Mouse (Mus musculus) midbrain, embryonic 12.5 days (tissue): ENCODE measurements around the gene Ccdc87. TPM values are rescaled to one million over a fixed set of nuclear protein-coding genes. Genes with fewer than 3 reads are reported as not detected.
"Not testable (repeated sequence)": the region's sequence is repeated elsewhere in the genome, so short reads cannot be mapped to it uniquely, and the experiment has no call there.

Source experiments
- ATAC-seq: fragments of 200-750 bp; cut with Nextera tagmentation; 2 replicates; pipeline ENCODE4 v1.8.0; 2017; ENCODE audit warnings: low read depth, moderate TSS enrichment, moderate library complexity; ENCODE audit not compliant: low FRiP score
- H3K27ac ChIP-seq: fragments of 300-500 bp; sonication (generic); replicated peaks from 2 replicates; pipeline ENCODE4 v1.5.1; 2016; ENCODE audit warnings: mild to moderate bottlenecking
- H3K27me3 ChIP-seq: fragments of 300-500 bp; sonication (generic); 2 replicates; pipeline ENCODE4 v1.6.1; 2016; ENCODE audit warnings: mild to moderate bottlenecking
- H3K36me3 ChIP-seq: fragments of 300-500 bp; sonication (generic); 2 replicates; pipeline ENCODE4 v1.6.1; 2016
- H3K4me1 ChIP-seq: fragments of 300-500 bp; sonication (generic); 2 replicates; pipeline ENCODE4 v1.6.1; 2016
- H3K4me2 ChIP-seq: fragments of 300-500 bp; sonication (generic); replicated peaks from 2 replicates; pipeline ENCODE4 v1.6.1; 2016; ENCODE audit warnings: mild to moderate bottlenecking, moderate library complexity
- H3K4me3 ChIP-seq: fragments of 300-500 bp; sonication (generic); 2 replicates; pipeline ENCODE4 v1.5.1; 2016; ENCODE audit warnings: mild to moderate bottlenecking
- H3K9ac ChIP-seq: fragments of 300-500 bp; sonication (generic); replicated peaks from 2 replicates; pipeline ENCODE4 v1.6.1; 2016; ENCODE audit warnings: mild to moderate bottlenecking, moderate library complexity
- H3K9me3 ChIP-seq: fragments of 300-500 bp; sonication (generic); 2 replicates; pipeline ENCODE4 v1.6.1; 2016; ENCODE audit warnings: mild to moderate bottlenecking
- WGBS: fragments of 180-500 bp; shearing (Covaris S2); methylation state at CpG from one replicate; pipeline ENCODE4 v1.1.7; 2016; 5-methylcytosine and 5-hydroxymethylcytosine counted together
- polyA plus RNA-seq: library from polyadenylated mRNA; unstranded; fragments of >200 nt; fragmentation: Nextera tagmentation; extraction: Ambion mirVana; gene quantifications from 2 replicates; pipeline ENCODE4 v1.2.1, GENCODE M21; 2016

Gene Ccdc87
- polyA plus RNA-seq, 1 experiment from 2014 or later, result 0.15 TPM

- Histone ChIP-seq H3K27ac (peak overlapping the region; percentile 91), H3K4me3 (peak overlapping the region; percentile 87), H3K4me1 (peaks cover 22% of the 10 kb centered on the region), H3K4me2 (peak overlapping the region; percentile 95), H3K9ac (peak overlapping the region; percentile 72)
- H3K27me3 ChIP-seq, H3K9me3 ChIP-seq, ATAC-seq, H3K36me3 ChIP-seq: not testable (repeated sequence)
- WGBS, result 80% methylated on average over 8 of the region's 8 CpGs
Observed at GRCm38 (mm10) chr19:4812334-4812949, 26.7 kb upstream of the Ccdc87 start.

DNA sequence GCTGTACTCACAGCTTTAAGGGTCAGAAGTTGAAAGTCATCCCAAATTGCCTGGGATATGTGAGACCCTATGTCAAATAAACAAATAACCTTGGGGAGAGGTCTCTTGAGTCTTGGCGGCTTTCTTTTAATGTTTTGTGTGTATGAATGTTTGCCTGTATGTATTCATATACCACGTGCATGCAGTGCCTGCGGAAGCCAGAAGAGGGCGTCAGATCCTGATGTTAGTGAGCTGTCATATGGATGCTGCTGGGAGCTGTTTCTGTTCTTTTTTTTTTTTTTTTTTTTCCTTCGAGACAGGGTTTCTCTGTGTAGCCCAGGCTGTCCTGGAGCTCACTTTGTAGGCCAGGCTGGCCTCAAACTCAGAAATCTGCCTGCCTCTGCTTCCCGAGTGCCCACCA lies 26.2 kb upstream of the Ccdc87 start:
- peaks cover 20% of the 10 kb centered on the region for H3K4me1 ChIP-seq
- no peak overlapping the region for H3K9ac ChIP-seq
- no peak overlapping the region for H3K27ac ChIP-seq
- no peaks in the 10 kb centered on the region for H3K27me3 ChIP-seq
- H3K4me2 ChIP-seq, result no peak overlapping the region
- ATAC-seq, result no peak
- no peaks in the 10 kb centered on the region for H3K36me3 ChIP-seq
- no peaks in the 10 kb centered on the region for H3K9me3 ChIP-seq
- H3K4me3 ChIP-seq, result no peak overlapping the region
- 87% methylated on average over 6 of the region's 6 CpGs for WGBS

DNA sequence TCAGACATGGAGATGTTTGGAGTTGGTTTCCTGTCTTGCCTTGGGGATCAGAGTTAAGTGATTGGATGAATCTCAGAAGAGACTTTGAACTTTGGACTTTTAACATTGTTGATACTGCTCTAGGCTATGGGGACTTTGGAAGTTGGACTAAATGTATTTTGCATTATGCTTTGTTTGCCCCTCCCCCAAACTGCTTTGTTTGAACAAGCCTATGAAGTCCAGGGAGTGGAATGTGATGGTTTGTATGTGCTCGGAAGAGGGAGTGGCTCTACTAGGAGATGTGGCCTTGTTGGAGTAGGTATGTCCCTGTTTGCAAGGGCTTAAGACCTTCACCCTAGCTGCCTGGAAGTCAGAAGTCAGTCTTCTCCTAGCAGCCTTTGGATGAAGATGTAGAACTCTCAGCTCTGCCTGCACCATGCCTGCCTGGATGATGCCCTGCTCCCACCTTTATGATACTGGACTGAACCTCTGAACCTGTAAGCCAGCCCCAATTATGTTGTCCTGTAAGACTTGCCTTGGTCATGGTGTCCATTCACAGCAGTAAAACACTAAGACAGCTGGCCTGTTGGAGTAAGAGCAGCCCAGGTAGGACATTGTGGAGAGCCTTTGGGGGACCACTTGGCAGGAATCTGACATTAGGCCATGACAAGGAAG lies 21.9 kb upstream of the Ccdc87 start:
- Histone ChIP-seq H3K9ac (no peak overlapping the region), H3K27me3 (no peaks in the 10 kb centered on the region), H3K4me3 (no peak overlapping the region), H3K36me3 (no peaks in the 10 kb centered on the region), H3K4me2 (no peak overlapping the region), H3K27ac (no peak overlapping the region), H3K9me3 (no peaks in the 10 kb centered on the region), H3K4me1 (no peaks in the 10 kb centered on the region)
- 81% methylated on average over 1 of the region's 1 CpGs for WGBS
- ATAC-seq, result no peak

DNA sequence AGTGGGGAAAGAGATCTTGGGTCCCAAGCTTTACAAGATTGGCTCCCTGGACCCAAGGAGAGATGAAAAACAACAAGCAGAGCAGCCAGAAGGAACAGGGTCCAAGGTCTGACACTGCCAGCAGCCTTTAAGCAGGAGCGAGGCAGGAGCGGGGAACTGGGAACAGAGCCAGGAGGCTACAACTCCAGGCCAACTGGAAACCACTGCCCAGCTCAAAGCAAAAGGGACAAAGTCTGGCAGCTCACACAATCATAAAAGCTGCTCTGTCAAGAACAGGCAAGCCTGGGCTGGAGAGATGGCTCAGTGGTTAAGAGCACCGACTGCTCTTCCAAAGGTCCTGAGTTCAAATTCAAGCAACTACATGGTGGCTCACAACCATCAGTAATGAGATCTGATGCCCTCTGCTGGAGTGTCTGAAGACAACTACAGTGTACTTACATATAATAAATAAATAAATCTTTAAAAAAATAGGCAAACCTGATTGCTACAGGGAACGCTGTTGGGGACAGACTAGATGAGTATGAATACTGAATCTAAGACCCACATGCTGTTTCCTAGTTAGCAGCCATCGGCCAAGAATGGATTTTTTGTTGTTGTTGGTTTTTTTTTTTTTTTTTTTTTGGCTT lies 18.4 kb upstream of the Ccdc87 start:
- Histone ChIP-seq H3K9me3 (no peaks in the 10 kb centered on the region), H3K27ac (no peak overlapping the region)
- 86% methylated on average over 5 of the region's 5 CpGs for WGBS

GRCm38 (mm10) chr19:4828444-4829114 lies 10.6 kb upstream of the Ccdc87 start:
- H3K36me3 ChIP-seq, result peaks cover 24% of the 10 kb centered on the region
- ATAC-seq, result no peak
- H3K4me3 ChIP-seq, result no peak overlapping the region
- 66% methylated on average over 16 of the region's 16 CpGs for WGBS
- no peaks in the 10 kb centered on the region for H3K9me3 ChIP-seq
- no peak overlapping the region for H3K4me2 ChIP-seq
- no peak overlapping the region for H3K27ac ChIP-seq
- H3K4me1 ChIP-seq, result peaks cover 8% of the 10 kb centered on the region
- H3K27me3 ChIP-seq, result no peaks in the 10 kb centered on the region
- no peak overlapping the region for H3K9ac ChIP-seq

More for the DNA sequence above, 18.4 kb upstream of the Ccdc87 start:
- no peaks in the 10 kb centered on the region for H3K27me3 ChIP-seq
- H3K4me2 ChIP-seq, result no peak overlapping the region
- H3K4me3 ChIP-seq, result no peak overlapping the region
- H3K4me1 ChIP-seq, result no peaks in the 10 kb centered on the region
- ATAC-seq, result no peak
- peaks cover 15% of the 10 kb centered on the region for H3K36me3 ChIP-seq
- H3K9ac ChIP-seq, result no peak overlapping the region

DNA sequence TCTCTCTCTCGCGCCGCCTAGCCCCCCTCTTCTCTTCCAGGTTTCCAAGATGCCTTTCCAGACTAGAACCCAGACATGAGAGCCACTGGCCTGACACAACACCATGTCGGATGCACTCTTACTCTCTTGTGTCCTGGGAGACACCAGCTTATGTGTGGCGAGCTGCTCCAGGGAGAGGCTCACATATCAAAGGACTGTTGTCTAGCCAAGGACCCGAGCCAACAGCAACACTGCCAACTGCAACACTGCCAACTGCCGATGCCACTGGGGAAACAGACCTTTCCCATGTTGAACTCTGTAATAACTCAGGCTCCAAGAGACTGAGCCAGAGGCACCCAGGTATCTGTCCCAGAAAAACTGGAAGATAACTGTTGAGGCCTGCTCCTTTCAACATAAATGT lies 10.0 kb upstream of the Ccdc87 start:
- Histone ChIP-seq H3K4me2 (no peak overlapping the region), H3K4me3 (no peak overlapping the region), H3K27ac (no peak overlapping the region), H3K9ac (no peak overlapping the region), H3K27me3 (no peaks in the 10 kb centered on the region), H3K36me3 (peaks cover 24% of the 10 kb centered on the region), H3K4me1 (peaks cover 8% of the 10 kb centered on the region), H3K9me3 (no peaks in the 10 kb centered on the region)
- 72% methylated on average over 7 of the region's 7 CpGs for WGBS
- ATAC-seq, result no peak

GRCm38 (mm10) chr19:4833977-4834376 lies 5.2 kb upstream of the Ccdc87 start:
- peaks cover 9% of the 10 kb centered on the region; the same call in 1 of the 2 replicates for H3K36me3 ChIP-seq
- no peaks in the 10 kb centered on the region for H3K9me3 ChIP-seq
- 88% methylated on average over 8 of the region's 8 CpGs for WGBS

GRCm38 (mm10) chr19:4836096-4836495 lies 3.1 kb upstream of the Ccdc87 start:
- Histone ChIP-seq H3K4me1 (peaks cover 27% of the 10 kb centered on the region), H3K4me2 (no peak overlapping the region), H3K9ac (no peak overlapping the region), H3K27me3 (peaks cover 17% of the 10 kb centered on the region), H3K36me3 (peaks cover 9% of the 10 kb centered on the region; the same call in 1 of the 2 replicates), H3K9me3 (no peaks in the 10 kb centered on the region), H3K27ac (no peak overlapping the region), H3K4me3 (no peak overlapping the region)
- no peak for ATAC-seq
- WGBS, result 87% methylated on average over 2 of the region's 2 CpGs

More at GRCm38 (mm10) chr19:4833977-4834376, 5.2 kb upstream of the Ccdc87 start:
- Histone ChIP-seq H3K4me1 (peaks cover 21% of the 10 kb centered on the region), H3K4me2 (no peak overlapping the region), H3K27ac (no peak overlapping the region), H3K9ac (no peak overlapping the region), H3K4me3 (no peak overlapping the region), H3K27me3 (no peaks in the 10 kb centered on the region)
- ATAC-seq, result no peak

GRCm38 (mm10) chr19:4837049-4837448 lies 2.1 kb upstream of the Ccdc87 start:
- Histone ChIP-seq H3K4me1 (peaks cover 26% of the 10 kb centered on the region), H3K27ac (no peak overlapping the region), H3K4me3 (no peak overlapping the region), H3K9me3 (no peaks in the 10 kb centered on the region), H3K4me2 (no peak overlapping the region), H3K9ac (no peak overlapping the region), H3K27me3 (peaks cover 27% of the 10 kb centered on the region), H3K36me3 (peaks cover 9% of the 10 kb centered on the region; the same call in 1 of the 2 replicates)
- WGBS, result 91% methylated on average over 6 of the region's 6 CpGs
- no peak for ATAC-seq

DNA sequence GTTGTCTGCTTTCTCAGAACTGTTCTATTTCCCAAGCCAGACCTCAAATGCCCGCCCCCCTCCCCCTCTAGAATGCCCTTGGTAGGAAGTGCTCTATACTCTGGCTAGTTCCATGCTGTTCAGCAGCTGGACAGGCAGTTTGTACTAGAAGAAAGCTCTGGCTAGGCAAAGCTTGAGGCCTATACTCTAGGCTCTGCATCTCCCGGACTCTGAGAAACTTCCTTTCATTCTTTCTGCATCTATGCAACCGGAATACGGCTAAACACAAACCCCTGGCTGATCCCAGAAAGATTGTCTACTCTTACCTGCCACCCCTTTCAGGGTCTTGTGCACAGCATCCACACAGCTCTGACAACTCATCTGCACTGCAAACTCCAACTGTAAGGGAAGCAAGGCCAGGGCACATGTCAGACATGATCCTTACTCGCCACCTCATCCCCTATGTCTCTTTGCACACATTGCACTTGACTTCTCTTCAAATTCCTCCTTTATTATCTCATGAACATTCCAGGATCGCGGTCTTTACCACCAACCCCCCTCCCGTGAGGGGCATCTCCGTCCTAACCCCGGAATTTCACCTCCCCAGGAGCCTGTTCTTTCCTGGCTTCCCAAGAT lies 533 bp upstream of the Ccdc87 start:
- Histone ChIP-seq H3K27ac (no peak overlapping the region; the same call in 1 of the 2 replicates), H3K27me3 (peaks cover 31% of the 10 kb centered on the region), H3K4me2 (peak overlapping the region; percentile 97), H3K4me1 (peaks cover 19% of the 10 kb centered on the region), H3K9ac (peak overlapping the region; percentile 73), H3K9me3 (no peaks in the 10 kb centered on the region), H3K4me3 (peak overlapping the region; percentile 62), H3K36me3 (no peaks in the 10 kb centered on the region)
- ATAC-seq, result peak; percentile 39; the same call in 1 of the 2 replicates
- 34% methylated on average over 10 of the region's 10 CpGs for WGBS

DNA sequence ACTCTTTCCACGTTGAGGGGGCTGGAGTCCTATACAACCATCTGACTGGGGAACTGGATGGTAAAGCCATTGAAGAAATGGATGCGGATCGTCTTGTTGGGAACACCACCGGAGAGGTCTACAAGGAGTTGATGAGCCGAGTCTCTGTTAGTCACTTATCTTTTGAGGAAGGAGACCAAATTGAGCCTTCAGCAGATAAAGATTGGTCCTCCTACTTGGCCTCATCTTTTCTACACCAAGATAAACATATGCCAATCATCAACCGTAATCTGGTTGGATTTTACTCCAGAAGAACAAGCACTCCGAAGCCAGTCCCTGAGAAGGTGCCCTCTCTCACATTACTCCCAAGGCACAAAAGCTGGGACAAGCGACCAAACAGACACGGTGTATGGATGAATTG lies 1.7 kb downstream of the Ccdc87 start:
- no peaks in the 10 kb centered on the region for H3K9me3 ChIP-seq
- peaks cover 31% of the 10 kb centered on the region for H3K27me3 ChIP-seq
- ATAC-seq, result no peak
- H3K4me2 ChIP-seq, result no peak overlapping the region
- no peak overlapping the region for H3K27ac ChIP-seq
- H3K36me3 ChIP-seq, result no peaks in the 10 kb centered on the region
- H3K4me3 ChIP-seq, result no peak overlapping the region
- H3K9ac ChIP-seq, result no peak overlapping the region
- 84% methylated on average over 9 of the region's 9 CpGs for WGBS
- peaks cover 19% of the 10 kb centered on the region for H3K4me1 ChIP-seq
